Mouse (Mus musculus) cerebellum, adult 9-11 months (tissue): ENCODE results near the gene Bsn.

Source experiments
- DNase-seq: peaks from one replicate; pipeline ENCODE4 v3.0.0; 2022

Bsn gene

DNA sequence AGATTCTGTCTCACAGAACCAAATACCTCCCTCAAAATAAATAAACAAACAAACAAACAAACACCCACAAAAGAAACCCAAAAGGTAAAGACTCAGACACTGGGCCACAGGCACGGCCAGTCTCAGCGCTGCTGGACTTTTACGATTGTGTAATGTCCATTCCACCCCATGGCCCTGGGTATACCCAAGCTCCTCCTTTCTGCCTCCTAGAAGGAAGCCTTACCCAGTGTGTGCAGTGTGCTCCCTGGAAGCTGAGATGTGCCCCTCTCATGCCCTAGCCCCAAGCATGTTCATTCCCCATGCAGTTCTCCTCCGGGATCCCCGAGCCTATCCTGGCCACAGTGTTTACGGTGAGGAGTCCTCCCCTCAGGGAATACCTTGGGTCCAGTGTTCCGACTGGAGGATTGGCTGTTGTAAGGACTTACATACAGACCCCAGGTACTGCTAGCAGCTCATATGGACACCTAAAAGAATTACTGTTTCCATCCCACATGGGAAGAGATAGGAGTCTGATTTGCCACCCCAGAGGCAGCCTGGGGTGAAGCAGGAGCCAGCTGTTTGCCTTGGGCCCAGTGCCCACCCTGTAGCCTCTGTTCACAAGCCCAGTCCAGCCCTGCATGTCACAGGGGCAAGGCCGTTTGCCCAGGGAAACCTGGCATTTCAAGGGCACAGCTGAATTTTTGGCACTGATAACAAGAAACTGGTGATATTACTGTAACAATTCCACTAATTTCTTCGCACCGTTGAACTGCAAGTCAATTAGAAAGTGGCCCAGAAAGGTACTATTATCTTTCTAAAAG is 68.8 kb downstream of the Bsn start:
- no peak for DNase-seq

DNA sequence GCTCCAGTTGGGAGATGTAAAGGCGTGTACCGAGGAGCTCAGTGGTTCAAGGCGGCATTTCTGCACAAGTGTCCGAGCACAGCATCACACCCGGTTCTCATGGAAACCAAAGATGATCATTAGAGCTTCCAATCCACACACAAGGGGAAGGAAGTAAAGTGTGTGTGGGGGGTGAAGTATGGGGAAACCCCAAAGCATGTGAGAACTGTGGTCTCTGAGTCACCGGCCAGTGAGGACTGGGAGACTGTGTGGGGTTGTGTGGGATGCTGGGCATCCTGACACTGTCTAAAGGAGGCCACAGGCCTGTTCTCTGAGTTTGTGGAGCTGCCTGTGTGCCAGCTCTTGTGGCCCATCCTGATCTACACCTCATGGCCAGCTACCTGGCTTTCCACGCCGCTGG is 69.5 kb downstream of the Bsn start:
- DNase-seq: no peak

DNA sequence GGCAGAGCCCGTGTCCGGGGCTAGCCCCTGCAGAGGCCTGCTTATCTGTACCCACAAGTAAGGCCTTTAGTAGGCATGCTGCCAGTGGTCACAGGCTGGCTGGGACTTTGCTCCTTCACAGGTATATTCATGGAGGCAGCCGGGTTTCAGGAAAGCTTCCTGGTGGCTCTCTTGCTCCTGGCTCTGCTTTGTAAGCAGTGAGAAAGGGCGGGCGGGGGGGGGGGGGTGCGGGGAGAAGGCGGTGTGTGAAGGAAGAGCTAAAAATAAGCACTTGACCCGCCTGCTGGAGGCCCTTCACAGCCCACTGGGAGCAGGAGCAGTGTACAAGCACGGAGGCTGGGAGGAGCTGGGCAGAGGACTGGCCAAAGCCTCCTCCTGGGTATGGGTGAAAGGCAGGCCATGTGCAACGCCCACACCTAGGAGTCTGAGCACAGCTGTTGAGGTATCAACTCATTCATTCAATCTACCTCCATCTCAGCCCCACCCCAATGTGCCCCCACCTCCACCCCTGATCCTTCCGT is 70.2 kb downstream of the Bsn start:
- peak; percentile 73 for DNase-seq

DNA sequence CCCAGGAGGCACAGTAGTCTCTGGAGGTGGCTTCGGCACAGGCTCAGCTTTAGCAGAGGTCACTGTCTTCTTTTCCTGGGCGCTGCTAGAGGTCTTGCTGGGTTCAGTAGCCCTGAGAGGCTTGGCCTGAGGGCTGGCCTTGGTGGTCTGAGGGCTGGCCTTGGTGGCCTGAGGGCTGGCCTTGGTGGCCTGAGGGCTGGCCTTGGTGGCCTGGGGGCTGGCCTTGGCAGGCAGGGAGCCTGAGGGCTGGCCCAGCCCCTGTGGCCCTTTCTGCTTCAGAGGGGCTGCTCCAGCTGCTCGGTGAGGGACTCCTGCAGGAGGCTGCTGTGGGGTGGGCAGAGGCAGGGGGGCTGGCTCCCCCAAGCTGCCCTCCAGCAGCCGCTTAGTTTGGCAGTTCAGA is 73.0 kb downstream of the Bsn start:
- DNase-seq: no peak

DNA sequence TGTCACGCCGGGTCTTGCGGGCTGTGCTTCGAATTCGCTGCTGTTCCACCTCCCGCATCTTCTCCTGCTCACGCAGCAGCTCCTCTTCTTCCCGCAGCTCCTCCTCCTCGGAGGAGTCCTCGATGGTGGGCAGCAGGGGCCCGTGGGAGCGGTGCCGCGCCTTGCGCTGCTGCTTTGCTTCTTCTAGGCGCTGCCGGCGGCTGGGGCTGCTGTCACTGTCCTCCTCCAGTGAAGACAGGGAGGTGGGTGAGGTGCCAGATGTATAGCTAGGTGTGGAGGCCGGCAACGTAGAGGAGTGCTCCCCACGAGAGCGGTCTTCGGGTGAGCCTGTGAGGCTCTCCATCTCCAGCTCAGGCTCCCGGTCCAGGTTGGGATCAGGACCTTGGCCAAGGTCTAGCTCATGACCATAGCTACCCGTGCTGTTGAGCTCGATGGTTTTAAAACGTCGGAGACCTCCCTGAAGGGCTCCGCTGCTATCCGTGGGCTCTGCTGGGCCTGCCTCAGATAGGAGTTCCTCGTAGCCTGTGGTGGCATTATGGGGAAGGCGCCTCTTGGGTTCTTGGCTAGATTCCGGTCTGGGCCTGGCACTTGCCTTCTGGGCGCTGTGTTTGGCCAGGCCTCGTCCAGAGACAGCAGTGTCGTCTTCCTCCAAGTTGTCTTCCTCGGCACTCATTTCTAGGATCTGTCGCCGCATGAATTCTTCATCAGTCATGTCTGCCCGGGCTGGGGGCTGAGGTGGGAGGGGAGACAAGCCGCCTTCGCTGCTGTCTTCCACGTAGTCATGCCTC is 74.7 kb downstream of the Bsn start:
- no peak for DNase-seq

DNA sequence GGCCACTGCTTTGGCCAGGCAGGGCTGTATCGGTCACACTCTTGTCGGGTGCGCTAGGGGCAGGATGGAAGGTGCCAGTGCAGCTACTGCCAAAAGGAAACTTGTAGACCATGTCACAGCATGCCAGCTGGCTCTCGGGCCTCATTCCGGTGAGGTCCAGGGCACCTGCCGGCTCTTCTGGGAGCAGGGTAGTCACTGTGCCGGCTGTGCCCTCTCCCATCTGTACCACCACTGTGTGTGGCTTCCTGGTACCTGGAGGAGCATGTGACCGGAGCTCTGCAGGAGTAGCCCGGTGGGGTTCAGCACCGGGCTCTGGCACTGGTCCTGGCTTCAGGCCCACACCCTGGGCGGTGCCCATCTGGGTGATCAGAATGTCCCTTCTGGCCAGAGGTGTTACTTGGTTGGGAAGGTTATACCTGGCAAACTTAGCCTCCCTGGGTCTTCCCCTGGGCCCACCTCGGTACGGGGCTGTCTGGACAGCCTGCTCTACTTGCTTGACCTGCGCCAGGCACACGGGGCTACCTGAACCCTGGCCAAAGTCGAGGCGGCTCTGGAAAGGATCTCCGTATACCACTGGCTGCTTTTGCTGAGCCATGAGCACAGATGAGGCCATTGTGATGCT is 77.4 kb downstream of the Bsn start:
- peak; percentile 88 for DNase-seq

DNA sequence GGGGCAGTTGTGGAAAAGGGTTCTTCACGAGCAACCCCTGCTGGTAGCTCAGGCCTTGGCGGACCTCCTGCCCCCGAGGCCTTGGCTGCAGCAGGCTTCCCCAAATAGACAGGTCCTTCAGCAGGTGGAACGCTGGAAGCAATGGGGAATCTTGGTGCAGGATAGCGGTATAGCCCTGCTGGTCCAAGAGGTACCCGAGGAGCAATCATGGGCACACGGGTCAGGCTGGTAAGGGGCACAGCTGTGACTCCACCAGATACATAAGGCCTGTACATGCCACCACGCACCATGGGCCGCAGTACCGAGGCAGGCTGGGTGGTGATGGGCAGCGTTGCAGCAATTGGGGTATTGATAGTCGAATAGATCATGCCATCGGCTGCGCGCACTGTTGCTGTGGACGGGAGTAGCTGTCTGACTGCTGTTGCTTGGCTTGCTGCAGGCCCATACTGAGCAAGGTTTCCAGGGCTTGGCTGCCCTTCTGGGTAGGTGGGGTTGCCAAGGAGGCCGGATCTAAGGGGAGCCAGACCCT is 78.5 kb downstream of the Bsn start:
- peak; percentile 67 for DNase-seq

DNA sequence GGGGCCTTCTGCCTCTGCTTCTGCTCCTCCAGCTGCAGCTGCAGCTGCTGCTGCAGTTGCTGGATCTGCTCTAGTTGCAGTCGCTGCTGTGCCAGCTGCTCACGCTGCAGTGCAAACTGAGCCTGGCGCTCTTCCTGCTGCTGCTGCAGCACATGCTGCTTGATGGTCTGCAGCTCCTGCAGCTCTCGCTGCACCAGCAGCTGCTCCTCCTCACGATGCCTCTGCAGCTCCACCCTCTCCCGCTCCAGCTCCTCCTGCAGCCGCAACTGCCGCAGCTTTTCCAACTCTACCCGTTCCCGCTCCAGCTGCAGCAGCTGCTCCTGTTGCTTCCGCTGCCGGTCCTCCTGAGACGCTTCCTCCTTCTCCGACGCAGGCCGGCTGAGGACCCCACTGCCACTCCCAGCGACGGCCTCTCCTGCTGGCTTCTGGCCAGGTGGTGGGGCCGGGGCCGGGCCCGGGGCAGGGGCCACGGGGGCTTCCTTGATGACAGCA is 79.0 kb downstream of the Bsn start:
- DNase-seq: peak; percentile 61

DNA sequence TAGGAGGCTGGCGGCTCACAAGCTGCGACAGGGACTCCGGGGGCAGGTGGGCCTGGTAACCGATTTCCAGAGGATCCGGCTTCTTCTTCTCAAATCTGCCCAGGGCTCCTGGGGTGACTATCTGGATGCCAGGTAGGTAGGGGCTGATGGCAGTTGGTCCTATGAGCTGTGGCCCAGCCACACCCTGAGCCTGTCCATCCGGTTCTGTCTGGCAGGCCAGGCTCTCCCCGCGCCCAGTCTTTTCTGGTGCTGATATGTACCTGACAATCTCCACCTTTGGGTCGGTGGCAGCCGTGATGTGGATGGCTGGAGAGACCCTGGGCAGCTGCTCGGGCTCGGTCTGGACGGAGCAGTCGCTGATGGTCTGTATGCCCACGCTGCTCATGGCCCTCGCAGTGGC is 80.0 kb downstream of the Bsn start:
- no peak for DNase-seq

DNA sequence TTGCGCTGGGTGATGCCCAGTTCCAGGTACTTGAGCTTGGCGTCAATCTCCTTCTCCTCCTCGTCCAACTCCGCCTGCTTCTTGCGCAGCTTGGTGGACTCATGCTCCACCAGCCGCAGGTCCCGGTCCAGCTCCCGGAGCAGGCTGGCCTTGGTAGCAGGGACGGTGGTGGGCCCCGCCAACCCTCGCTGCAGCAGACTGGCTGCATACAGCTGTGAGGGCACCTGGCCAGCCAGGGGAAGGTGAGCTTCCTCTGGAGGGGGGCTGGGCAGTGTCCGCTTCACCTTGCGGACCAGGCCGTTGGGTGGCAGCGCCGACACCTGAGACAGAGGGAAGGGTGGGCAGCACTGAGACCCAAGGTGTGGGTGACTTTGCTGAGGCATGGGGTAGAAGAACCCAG is 82.3 kb downstream of the Bsn start:
- DNase-seq: peak; percentile 55

DNA sequence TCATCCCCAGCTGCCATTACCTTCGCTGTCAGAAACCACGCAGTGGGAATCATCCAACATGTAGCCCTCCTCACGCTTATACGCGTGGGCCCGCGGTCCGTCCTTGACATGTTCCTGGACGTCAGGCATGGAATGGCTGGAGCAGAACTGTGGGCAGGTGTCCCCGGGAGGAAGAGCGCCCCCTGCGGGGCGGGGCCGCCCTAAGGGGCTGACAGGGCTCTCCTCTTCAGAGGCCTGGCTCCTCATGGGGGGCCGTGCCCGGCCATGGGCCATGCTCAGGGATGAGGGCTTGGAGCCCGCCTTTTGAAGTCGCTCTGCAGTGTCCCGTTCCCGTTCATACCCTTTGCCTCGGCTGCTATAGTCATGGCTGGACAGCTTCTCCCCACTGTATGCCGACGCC is 84.1 kb downstream of the Bsn start:
- DNase-seq: peak; percentile 59

DNA sequence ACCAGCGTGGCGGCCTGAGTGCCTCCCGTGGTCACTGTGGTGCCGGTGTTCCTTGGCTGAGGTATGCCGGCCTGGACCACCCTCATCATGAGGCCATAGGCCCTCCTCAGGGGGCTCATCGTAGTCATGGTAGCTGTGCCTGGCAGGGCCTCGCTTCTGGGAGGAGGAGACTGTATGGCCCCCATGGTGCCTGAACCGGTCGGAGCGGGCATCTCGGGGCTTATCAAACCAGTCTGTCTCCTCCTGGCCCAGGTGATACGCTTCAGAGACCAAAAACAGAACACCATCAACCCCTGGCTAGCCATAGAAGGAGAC is 84.7 kb downstream of the Bsn start:
- DNase-seq: no peak

DNA sequence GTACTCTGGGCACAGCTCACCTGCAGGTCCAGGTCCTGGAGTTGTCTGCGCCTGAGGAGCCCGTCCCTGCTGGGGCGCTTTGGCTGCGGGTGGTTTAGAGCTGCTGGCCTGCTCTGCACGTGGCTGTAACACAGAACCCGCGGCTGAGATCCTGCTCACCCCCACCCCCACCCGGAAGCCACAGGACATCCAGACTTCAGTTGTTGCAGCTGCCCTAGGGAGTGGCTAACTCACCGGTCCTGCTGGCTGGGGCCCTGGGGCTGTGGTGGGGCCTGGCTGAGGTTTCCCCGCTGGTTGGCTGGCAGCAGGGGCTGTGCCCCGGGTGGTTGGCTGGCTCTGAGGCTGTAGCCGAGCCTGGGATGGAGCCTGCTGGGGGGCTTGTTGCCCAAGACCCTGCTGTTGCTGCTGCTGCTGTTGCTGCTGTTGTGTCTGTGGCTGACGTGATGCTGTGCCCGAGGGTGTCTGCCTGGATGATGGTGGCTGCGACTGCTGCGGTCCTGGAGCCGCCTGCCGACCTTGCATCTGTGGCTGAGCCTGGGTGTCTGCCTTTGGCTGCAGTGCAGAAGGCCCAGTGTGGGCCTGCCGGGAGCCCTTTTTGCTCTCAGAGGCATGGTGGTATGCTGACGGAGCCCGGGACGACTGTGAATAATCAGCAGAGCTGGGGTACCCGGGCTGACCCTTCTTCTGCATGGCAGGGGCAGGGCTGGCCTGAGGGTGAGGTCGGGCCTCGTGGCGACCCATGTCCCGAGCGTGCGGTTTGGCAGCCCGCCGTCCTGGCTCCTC is 85.2 kb downstream of the Bsn start:
- DNase-seq: peak; percentile 72

DNA sequence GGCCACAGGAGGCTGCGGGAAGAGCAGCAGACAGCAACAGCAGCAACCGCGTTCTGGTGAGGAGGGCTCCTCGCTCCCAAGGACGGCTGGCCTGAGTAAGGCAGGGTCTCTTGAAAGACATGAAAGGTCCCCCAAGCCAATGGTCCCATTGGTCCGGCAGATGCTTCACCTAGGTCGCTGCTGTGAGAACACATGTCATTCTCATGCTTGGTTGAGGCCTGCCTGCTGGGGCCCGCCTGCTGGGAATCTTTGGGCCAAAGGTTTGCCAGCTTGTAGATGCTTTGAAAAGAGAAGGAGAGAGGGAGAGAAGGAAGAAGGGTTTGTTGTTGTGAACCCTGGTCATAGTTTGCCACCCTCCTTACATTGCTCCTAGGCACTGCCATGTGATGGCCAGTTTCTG is 90.6 kb downstream of the Bsn start:
- DNase-seq: peak; percentile 73

DNA sequence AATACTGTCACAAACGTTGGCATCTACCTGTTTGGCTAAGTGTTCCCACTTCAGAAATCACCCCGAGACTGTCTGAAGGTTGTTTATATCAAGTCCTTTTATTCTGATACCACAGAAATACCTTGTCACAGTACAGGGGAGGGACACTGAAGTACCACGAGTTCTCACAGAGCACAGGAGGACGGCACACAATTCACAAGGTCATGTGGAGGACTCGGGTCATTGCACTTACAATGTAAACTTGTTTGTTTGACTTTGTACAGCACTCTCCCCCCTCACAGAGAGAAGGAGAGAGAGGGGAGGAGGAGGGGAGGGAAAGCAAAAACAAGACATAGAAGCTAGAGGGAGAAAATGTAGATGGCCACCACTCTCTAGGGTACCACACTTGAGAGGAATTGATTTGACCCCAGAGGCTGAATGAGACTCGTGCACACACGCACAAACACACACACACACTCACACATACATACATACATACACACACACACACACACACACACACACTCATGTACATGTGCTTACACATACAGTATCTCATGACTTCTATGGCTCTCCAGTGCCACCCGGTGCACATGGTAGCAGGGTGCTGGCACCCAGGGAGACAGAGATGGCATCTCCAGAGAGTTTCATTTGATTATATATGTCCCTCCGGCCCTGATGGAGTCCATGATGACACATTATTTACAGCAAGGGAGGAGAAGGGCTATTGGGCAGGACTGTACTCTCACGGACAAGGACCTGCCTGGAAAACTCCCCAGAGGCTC is 94.1 kb downstream of the Bsn start:
- DNase-seq: no peak

DNA sequence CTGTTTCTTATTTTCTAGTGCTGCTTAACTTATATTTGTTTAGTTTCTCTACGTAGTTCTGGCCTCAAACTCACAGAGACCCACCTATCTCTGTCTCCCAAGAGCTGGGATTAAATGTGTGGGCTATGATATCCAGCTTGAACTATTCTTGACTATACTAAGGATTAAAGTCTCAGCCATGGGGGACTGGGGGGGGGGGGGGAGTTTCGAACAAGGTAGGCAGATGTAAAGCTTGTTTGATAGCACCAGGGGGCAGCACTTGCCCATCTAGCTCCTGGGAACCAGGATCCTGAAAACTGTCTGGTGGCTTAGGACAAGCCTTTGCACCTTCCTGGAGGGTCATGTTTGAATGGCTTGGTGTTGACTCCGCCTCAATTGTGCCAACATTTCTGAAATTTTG is 94.7 kb downstream of the Bsn start:
- DNase-seq: peak; percentile 79

DNA sequence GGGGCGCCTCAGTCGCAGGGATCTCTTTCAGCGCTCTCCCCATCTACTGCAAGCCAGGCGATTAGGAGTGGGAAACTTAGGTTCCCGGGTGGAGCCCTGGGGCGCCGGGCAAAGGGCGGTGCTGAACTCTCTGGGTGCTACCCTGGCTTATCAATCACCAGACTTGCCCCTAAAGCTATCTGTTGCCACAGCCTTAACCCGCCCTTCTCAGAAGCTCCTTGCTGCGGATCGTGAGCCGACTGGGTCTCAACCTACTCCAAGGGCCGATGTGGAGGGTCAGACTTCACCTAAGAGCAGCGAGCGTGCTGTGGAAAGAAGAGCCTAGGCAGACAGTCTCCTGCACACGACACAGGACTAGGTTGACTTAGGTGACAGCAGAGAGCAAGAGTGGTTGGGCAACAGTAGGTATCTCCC is 95.2 kb downstream of the Bsn start:
- peak; percentile 70 for DNase-seq

DNA sequence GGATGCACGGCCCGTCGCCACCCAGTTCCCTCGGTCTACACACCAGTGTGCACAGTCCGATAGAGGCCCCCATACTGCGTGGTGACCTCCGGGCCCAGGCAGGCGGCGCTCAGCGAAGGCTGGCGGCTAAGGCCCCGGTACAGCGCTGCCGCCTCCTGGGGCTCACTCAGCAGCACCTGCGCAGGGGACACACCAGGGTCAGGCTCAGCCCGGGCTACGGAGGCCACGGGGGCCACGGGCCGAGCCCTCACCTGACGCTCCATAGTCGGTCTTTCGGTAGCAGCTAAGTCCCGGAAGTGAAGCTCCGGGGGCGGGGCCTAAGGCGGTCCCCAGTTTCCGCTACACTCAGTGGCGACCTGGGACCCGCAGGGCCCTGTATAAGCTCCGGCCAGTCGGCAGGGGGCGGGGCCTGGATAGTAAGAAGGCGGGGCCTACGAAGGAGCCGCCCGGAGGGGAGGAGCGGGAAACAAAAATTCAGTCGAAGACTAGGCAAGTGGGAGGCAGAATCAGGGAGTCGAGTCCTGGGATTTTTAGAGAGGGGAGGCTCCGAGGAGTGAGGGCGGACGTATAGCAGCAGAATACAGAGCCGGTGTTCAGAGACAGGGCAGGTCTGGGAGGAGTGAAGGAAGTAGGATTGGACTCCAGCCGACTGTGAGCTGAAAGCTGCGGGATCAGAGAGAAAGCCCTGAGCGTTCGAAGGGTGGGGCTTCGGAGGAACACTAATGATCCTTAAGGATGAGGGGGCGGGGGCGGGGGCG is 95.8 kb downstream of the Bsn start, which contains the start of gene Apeh:
Gene Apeh (minus strand): TSS at position 423 of the 758 bp plus-strand sequence.
- peak; percentile 95 for DNase-seq

DNA sequence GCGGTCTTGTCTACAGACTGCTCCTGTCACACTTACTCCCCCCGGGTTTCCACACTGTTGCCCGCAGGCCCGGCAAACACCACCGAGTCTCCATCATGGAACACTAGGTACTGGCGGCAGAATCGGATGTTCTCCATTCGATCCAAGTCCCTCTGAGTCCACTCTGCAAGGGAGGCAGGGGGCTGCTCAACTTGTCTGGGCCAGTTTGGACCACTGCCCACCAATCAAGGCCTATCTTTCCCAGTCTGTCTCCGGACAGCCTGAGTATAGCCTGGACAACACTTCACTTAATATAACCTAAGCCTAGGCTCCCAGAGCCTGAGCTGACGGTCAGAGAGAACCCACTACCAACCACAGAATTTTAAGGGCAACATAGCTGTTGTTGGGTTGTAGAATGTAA is 96.6 kb downstream of the Bsn start:
- DNase-seq: peak; percentile 66

DNA sequence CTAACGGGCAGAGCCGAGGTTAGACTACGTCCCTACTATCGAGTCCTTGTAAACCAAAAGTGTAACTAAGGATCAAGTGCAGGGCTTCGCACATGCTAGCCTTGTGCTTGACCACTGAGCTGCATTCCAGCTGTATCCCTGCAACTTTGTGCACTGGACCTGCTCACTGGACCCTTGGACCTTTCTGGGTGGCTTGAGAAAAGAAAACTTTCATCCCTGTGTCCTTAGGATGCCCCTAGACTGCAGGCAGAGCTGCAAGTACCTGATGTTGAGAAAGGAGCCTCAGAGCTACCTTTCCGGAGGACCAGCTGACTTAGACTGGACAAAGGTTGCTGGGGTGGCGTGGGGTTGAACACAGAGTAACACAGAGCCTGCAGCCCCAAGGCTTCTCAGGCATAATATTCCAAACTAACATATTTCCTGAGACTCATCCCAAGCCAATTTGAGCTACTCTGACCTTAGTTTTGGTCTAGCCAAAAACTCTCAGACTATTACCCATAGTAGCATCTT is 99.5 kb downstream of the Bsn start:
- DNase-seq: no peak

DNA sequence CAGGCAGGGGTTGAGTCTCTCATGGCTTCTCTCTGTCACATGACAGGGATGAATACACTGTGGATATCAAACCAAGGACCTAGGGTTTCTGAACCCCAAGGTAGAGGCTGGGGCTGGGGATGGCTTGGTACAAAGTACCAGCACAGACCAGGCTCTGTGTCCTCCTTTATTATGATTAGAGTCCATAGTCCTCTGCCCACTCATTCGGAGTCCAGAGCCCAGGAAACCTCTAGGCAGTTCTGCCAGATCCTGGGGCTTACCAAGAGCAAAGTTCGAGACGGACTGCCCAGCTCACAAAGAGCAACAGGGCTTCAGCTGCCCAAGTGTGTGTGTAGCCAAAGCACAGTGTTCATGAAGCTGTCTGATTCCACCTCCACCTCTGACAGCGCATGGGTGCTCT is 104.9 kb downstream of the Bsn start:
- DNase-seq: no peak
